Mouse (Mus musculus): ENCODE measurements around the gene Cacna1a. TPM values are rescaled to one million over a fixed set of nuclear protein-coding genes. Genes with fewer than 3 reads are reported as not detected.

The Cacna1a gene
- polyA plus RNA-seq, 1 experiment from 2014 or later = 3.2 TPM

DNA sequence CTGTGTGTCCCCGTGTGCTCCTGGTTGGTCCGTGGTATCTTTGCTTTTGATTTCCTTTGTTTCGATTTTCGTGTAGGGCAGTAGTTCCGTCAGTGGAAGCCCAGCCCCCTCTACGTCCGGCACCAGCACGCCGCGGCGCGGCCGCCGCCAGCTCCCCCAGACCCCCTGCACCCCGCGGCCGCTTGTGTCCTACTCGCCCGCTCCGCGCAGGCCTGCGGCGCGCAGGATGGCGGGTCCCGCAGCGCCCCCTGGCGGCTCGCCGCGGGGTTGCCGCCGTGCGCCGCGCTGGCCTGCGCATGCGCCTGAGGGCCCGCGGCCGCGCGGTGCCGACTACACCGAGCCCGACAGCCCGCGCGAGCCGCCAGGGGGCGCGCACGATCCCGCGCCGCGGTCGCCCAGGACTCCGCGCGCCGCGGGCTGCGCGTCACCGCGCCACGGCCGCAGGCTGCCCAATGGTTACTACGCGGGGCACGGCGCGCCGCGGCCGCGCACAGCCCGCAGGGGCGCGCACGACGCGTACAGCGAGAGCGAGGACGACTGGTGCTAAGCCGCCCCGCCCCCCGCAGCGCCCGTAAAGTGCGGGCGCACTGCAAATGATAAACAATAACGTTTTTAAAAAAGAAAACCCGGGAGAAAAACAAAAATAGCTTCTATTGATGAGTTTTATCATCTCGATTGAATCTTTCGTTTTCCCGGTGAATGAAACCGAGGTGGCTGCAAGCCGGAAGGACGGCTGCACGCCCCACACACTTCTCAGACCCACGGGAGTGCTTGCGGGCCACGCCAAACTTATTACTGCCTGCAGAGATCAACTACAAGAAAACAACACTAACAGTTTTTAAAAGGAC lies 251.1 kb downstream of the Cacna1a start:
- Histone ChIP-seq H3K9ac (ENCODE audit: low read length) (peak overlapping the region; percentile 70), H3K9me3 (replicated peaks; ENCODE audit: control insufficient read depth, low read length) (no peaks in the 10 kb centered on the region), H3K4me3 (ENCODE audit: low read depth, low read length) (peak overlapping the region; percentile 40), H3K27me3 (replicated peaks; ENCODE audit: control insufficient read depth, insufficient read depth, low read length) (no peaks in the 10 kb centered on the region), H3K36me3 (ENCODE audit: control insufficient read depth, insufficient read depth, low read length) (no peaks in the 10 kb centered on the region), H3K27ac (ENCODE audit: low read depth, low read length) (peak overlapping the region; percentile 91), H3K4me2 (ENCODE audit: low read length) (peak overlapping the region; percentile 68), H3K4me1 (ENCODE audit: control insufficient read depth, insufficient read depth, low read length) (peaks cover 10% of the 10 kb centered on the region)
- WGBS = under 1% methylated on average over 106 of the region's 106 CpGs
- DNase-seq (ENCODE audit: low spot score) (peak; percentile 97), ATAC-seq (peak; percentile 95)

DNA sequence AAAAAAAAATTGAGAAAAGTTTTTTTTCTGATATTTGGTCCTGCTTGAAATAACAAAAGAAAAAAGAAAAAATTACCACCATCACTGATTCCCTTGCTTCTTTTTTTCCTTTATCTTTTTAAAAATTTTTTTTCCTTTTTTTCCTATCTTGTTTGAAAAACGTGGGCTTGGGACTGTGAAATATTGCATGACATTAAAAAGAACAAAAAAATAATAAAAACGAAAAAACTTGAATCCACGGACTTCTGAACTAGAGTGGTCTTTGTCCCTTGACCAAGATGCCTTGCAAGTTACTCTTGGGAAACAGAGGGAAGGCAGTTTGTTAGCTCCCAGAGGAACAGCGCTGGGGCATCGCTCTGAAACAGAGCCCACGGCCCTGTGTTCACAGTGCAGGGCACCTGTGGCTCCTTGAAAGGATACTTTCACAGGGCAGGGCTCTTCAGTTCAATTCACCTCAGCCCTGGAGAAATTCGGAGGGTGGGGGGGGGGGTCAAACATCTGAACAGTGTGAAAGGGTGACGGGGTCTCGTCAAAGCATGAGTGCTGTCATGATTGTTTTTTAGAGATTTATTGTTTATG lies 251.9 kb downstream of the Cacna1a start:
- no peaks in the 10 kb centered on the region for H3K36me3 ChIP-seq (ENCODE audit: control insufficient read depth, insufficient read depth, low read length)
- 22% methylated on average over 9 of the region's 9 CpGs for WGBS
- no peak overlapping the region for H3K27ac ChIP-seq (ENCODE audit: low read depth, low read length)
- peak overlapping the region; percentile 40 for H3K4me3 ChIP-seq (ENCODE audit: low read depth, low read length)
- peak overlapping the region; percentile 40; the same call in 1 of the 2 replicates for H3K9ac ChIP-seq (ENCODE audit: low read length)
- H3K4me1 ChIP-seq (ENCODE audit: control insufficient read depth, insufficient read depth, low read length) = peaks cover 5% of the 10 kb centered on the region
- no peaks in the 10 kb centered on the region for H3K27me3 ChIP-seq (replicated peaks; ENCODE audit: control insufficient read depth, insufficient read depth, low read length)
- H3K9me3 ChIP-seq (replicated peaks; ENCODE audit: control insufficient read depth, low read length) = no peaks in the 10 kb centered on the region
- ATAC-seq (no peak), DNase-seq (ENCODE audit: low spot score) (no peak)
- H3K4me2 ChIP-seq (ENCODE audit: low read length) = peak overlapping the region; percentile 68

DNA sequence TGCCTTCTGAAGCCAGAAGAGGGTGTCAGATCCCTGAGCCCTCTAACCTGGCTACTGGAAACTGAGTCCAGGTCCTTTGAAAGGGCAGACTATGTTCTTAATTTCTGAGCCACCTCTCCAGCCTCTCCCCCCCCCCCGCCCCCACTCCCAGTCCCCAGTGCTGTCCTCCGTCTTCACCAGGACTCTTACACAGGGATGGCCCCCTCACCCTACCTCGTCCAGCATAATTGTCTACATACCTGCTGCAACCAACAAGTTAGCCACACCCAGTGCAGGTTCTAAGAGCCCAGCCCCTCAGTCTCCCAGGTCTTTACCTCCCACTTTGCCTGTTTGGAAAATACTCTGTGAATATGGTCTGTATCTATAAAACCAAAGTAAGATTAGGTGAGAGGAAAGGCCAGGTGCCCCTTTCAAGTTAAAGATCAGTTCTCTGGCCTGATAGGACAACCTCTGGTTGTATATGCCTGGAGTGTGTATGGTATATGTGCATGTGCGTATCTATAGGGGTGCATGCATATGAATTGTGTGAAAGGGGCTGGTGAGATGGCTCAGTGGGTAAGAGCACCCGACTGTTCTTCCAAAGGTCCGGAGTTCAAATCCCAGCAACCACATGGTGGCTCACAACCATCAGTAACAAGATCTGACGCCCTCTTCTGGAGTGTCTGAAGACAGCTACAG lies 252.5 kb downstream of the Cacna1a start:
- H3K9ac ChIP-seq (ENCODE audit: low read length) = no peak overlapping the region
- no peak for DNase-seq (ENCODE audit: low spot score)

DNA sequence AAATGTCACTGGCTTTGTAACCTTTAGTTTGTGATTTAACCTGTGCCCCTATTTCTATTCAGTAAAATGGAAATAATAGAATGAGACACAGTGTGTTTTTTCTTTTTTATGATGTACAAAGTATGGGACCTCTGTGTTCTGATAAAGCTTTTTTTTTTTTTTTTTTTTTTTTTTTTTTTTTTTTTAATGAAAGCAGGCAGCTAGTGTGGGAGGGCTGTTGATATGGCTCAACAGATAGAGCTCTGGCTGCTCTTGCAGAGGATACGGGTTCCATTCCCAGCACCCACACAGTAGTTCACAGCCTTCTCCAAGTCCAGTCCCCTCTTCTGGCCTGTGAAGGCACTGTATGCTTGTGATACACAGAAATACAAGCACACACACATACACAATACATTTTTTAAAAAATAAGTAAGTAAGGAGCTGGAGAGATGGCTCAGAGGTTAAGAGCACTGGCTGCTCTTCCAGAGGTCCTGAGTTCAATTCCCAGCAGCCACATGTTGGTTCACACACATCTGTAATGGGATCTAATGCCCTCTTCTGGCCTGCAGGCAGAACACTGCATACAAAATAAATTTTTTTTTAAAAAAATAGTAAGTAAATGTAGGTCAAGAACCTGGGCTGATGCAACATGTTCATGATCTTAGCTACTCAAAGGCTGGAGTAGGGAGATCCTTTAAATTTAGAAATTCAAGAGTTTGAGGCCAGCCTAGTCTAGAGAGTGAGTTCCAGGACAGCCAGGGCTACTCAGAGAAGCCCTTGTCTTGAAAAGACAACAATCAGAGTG lies 253.5 kb downstream of the Cacna1a start:
- no peak overlapping the region for H3K4me2 ChIP-seq (ENCODE audit: low read length)
- ATAC-seq (no peak), DNase-seq (ENCODE audit: low spot score) (no peak)
- no peak overlapping the region for H3K9ac ChIP-seq (ENCODE audit: low read length)
- H3K4me1 ChIP-seq (ENCODE audit: control insufficient read depth, insufficient read depth, low read length) = peaks cover 5% of the 10 kb centered on the region
- H3K27me3 ChIP-seq (replicated peaks; ENCODE audit: control insufficient read depth, insufficient read depth, low read length) = no peaks in the 10 kb centered on the region
- WGBS = 94% methylated on average over 1 of the region's 1 CpGs
- H3K9me3 ChIP-seq (replicated peaks; ENCODE audit: control insufficient read depth, low read length) = no peaks in the 10 kb centered on the region
- no peak overlapping the region for H3K4me3 ChIP-seq (ENCODE audit: low read depth, low read length)
- no peak overlapping the region for H3K27ac ChIP-seq (ENCODE audit: low read depth, low read length)
- no peaks in the 10 kb centered on the region for H3K36me3 ChIP-seq (ENCODE audit: control insufficient read depth, insufficient read depth, low read length)

More for the DNA sequence above, 252.5 kb downstream of the Cacna1a start:
- Histone ChIP-seq H3K4me2 (ENCODE audit: low read length) (no peak overlapping the region), H3K4me1 (ENCODE audit: control insufficient read depth, insufficient read depth, low read length) (peaks cover 5% of the 10 kb centered on the region), H3K9me3 (replicated peaks; ENCODE audit: control insufficient read depth, low read length) (no peaks in the 10 kb centered on the region), H3K27me3 (replicated peaks; ENCODE audit: control insufficient read depth, insufficient read depth, low read length) (no peaks in the 10 kb centered on the region), H3K4me3 (ENCODE audit: low read depth, low read length) (no peak overlapping the region), H3K27ac (ENCODE audit: low read depth, low read length) (no peak overlapping the region), H3K36me3 (ENCODE audit: control insufficient read depth, insufficient read depth, low read length) (no peaks in the 10 kb centered on the region)
- no peak for ATAC-seq
- WGBS = 78% methylated on average over 7 of the region's 7 CpGs

DNA sequence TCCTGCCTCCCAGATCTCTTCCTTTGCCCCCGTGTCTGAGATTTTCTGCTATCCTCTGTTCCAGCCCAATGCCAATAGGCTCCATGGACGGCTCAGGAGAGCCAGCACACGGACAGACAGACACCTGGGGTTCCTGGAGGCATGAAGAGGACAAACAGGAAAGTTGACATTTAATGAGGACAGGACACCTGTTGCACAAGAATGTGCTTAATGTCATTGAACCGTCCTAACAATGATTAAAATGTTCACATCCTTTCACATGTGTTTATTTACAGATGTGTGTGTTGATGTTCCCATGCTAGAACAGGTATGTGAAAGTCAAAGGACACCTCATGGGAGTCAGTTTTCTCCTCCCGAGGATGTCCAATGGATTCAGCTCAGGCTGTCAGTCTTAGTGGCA lies 254.8 kb downstream of the Cacna1a start:
- H3K36me3 ChIP-seq (ENCODE audit: control insufficient read depth, insufficient read depth, low read length) = no peaks in the 10 kb centered on the region
- H3K27ac ChIP-seq (ENCODE audit: low read depth, low read length) = no peak overlapping the region
- no peaks in the 10 kb centered on the region for H3K27me3 ChIP-seq (replicated peaks; ENCODE audit: control insufficient read depth, insufficient read depth, low read length)
- no peak overlapping the region for H3K4me2 ChIP-seq (ENCODE audit: low read length)
- no peak overlapping the region for H3K4me3 ChIP-seq (ENCODE audit: low read depth, low read length)
- 82% methylated on average over 5 of the region's 5 CpGs for WGBS
- no peak overlapping the region for H3K9ac ChIP-seq (ENCODE audit: low read length)
- ATAC-seq = no peak
- peaks cover 4% of the 10 kb centered on the region for H3K4me1 ChIP-seq (ENCODE audit: control insufficient read depth, insufficient read depth, low read length)
- DNase-seq (ENCODE audit: low spot score) = no peak
- no peaks in the 10 kb centered on the region for H3K9me3 ChIP-seq (replicated peaks; ENCODE audit: control insufficient read depth, low read length)

DNA sequence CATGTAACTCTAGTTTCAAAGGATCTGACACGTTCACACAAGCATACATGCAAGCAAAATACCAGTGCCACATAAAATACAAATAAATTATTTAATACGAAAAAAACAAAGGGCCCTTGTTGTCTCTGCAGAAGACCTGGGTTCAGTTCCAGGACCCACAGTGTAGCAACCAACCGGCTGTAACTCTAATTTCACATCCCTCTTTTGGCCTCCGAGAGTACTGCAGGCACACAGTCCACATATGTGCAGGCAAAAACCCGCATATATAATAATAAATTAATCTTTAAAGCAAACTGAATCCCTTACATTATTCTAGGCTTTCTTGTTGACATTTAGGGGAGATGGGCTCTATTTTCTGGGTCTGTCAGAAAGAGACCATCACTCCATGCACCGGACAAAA lies 258.6 kb downstream of the Cacna1a start:
- Histone ChIP-seq H3K9me3 (replicated peaks; ENCODE audit: control insufficient read depth, low read length) (no peaks in the 10 kb centered on the region), H3K27ac (ENCODE audit: low read depth, low read length) (no peak overlapping the region), H3K27me3 (replicated peaks; ENCODE audit: control insufficient read depth, insufficient read depth, low read length) (no peaks in the 10 kb centered on the region), H3K4me2 (ENCODE audit: low read length) (peak overlapping the region; percentile 33), H3K9ac (ENCODE audit: low read length) (no peak overlapping the region), H3K4me1 (ENCODE audit: control insufficient read depth, insufficient read depth, low read length) (no peaks in the 10 kb centered on the region), H3K4me3 (ENCODE audit: low read depth, low read length) (no peak overlapping the region), H3K36me3 (ENCODE audit: control insufficient read depth, insufficient read depth, low read length) (no peaks in the 10 kb centered on the region)
- peak; percentile 27 for DNase-seq (ENCODE audit: low spot score)
- no peak for ATAC-seq
- 54% methylated on average over 6 of the region's 6 CpGs for WGBS

DNA sequence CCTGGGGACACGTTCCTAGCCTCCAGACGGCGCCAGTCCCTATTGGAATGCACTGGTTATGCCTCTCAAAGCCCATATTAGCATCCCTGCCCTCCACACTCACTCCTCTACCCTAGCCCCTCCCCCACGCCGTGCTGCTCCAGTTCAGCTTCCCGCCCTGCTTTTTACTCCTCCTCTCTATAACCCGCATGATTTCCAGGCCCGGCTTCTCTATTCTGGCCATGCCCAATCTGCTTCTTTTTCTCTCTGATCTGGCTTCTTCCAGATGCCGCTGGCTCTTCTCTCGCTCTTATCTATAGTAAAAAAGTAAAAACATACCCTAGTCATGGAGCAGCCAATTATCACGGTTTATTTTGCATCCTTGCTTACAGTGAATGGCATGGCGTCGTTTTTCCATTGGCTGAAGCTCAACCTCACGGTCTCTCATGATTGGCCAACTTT lies 259.2 kb downstream of the Cacna1a start:
- peak overlapping the region; percentile 3; the same call in 1 of the 2 replicates for H3K9ac ChIP-seq (ENCODE audit: low read length)
- 1% methylated on average over 14 of the region's 14 CpGs for WGBS
- H3K27me3 ChIP-seq (replicated peaks; ENCODE audit: control insufficient read depth, insufficient read depth, low read length) = no peaks in the 10 kb centered on the region
- DNase-seq (ENCODE audit: low spot score) (peak; percentile 68), ATAC-seq (peak; percentile 73)
- H3K4me3 ChIP-seq (ENCODE audit: low read depth, low read length) = peak overlapping the region; percentile 0; the same call in 1 of the 2 replicates
- peak overlapping the region; percentile 17; the same call in 1 of the 2 replicates for H3K27ac ChIP-seq (ENCODE audit: low read depth, low read length)
- H3K4me2 ChIP-seq (ENCODE audit: low read length) = peak overlapping the region; percentile 33
- H3K9me3 ChIP-seq (replicated peaks; ENCODE audit: control insufficient read depth, low read length) = no peaks in the 10 kb centered on the region
- H3K36me3 ChIP-seq (ENCODE audit: control insufficient read depth, insufficient read depth, low read length) = no peaks in the 10 kb centered on the region
- no peaks in the 10 kb centered on the region for H3K4me1 ChIP-seq (ENCODE audit: control insufficient read depth, insufficient read depth, low read length)

DNA sequence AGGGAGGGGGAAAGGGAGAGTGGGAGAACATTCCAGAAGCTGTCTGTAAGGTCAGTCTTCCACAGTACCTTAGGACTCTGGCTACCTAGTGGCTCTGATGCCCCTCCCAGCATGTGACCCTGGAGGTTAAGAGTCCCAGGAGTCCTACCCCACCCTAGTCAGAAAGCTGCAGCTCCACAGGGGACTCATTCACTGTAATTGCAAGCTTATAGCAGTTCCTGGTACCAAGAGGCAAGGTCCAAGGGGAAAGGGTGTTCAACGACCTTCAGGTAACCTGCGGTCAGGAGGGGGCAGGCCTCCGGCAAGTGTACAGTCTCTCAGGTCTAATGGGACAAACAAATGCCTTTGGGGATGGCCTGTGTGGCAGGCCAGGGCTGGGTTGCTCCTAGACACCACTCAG lies 262.0 kb downstream of the Cacna1a start:
- 42% methylated on average over 3 of the region's 3 CpGs for WGBS

More for the DNA sequence above, 262.0 kb downstream of the Cacna1a start:
- Histone ChIP-seq H3K36me3 (ENCODE audit: control insufficient read depth, insufficient read depth, low read length) (no peaks in the 10 kb centered on the region), H3K9me3 (replicated peaks; ENCODE audit: control insufficient read depth, low read length) (no peaks in the 10 kb centered on the region), H3K9ac (ENCODE audit: low read length) (no peak overlapping the region), H3K27me3 (replicated peaks; ENCODE audit: control insufficient read depth, insufficient read depth, low read length) (no peaks in the 10 kb centered on the region), H3K4me2 (ENCODE audit: low read length) (no peak overlapping the region), H3K4me3 (ENCODE audit: low read depth, low read length) (no peak overlapping the region), H3K27ac (ENCODE audit: low read depth, low read length) (no peak overlapping the region), H3K4me1 (ENCODE audit: control insufficient read depth, insufficient read depth, low read length) (peaks cover 2% of the 10 kb centered on the region; the same call in 1 of the 2 replicates)
- no peak for ATAC-seq
- DNase-seq (ENCODE audit: low spot score) = no peak
